Mouse (Mus musculus) spleen, adult 2 months (tissue): ENCODE results near the gene Tax1bp3. TPM values are rescaled to one million over a fixed set of nuclear protein-coding genes. Genes with fewer than 3 reads are reported as not detected.

Experiments
- DNase-seq, 2 experiments: peaks; one replicate each; pipeline versions ENCODE4 v3.0.0 to v3.0.0-alpha.2; 2012 to 2021; ENCODE audit warnings: low spot score in 2 of 2, low read depth in 1 of 2
- H3K27ac ChIP-seq: fragments of 200-500 bp; 2 replicates; pipeline ENCODE4 v1.5.1; 2012; ENCODE audit warnings: low read length, inconsistent platforms; ENCODE audit not compliant: insufficient read depth
- H3K27me3 ChIP-seq: fragments of 200-500 bp; 2 replicates; pipeline ENCODE4 v1.6.1; 2012; ENCODE audit warnings: mild to moderate bottlenecking, moderate library complexity, low read length, inconsistent platforms; ENCODE audit not compliant: control insufficient read depth, insufficient read depth
- H3K36me3 ChIP-seq: fragments of 200-500 bp; 2 replicates; pipeline ENCODE4 v1.6.1; 2012; ENCODE audit warnings: mild to moderate bottlenecking, low read length, inconsistent platforms; ENCODE audit not compliant: control insufficient read depth, insufficient read depth
- H3K4me1 ChIP-seq: fragments of 200-500 bp; 2 replicates; pipeline ENCODE4 v1.6.1; 2011; ENCODE audit warnings: inconsistent platforms; ENCODE audit not compliant: control insufficient read depth, insufficient read depth, insufficient read length
- H3K4me3 ChIP-seq: fragments of 200-500 bp; 2 replicates; pipeline ENCODE4 v1.5.1; 2011; ENCODE audit warnings: mild to moderate bottlenecking, inconsistent platforms; ENCODE audit not compliant: insufficient read depth, insufficient read length; ENCODE audit errors: extremely low read depth
- CTCF ChIP-seq: fragments of 200-500 bp; IDR thresholded peaks from 2 replicates; pipeline ENCODE4 v1.5.1; 2011; ENCODE audit warnings: mild to moderate bottlenecking, inconsistent platforms; ENCODE audit not compliant: insufficient read depth, insufficient read length, insufficient replicate concordance; ENCODE audit errors: extremely low read depth
- POLR2A ChIP-seq: fragments of 200-500 bp; IDR thresholded peaks from 2 replicates; pipeline ENCODE4 v1.6.1; 2011; ENCODE audit warnings: low read depth, low read length, inconsistent platforms
- WGBS: fragments of 180-500 bp; shearing (Covaris S2); methylation state at CpG from one replicate; pipeline ENCODE4 v1.1.7; 2018; 5-methylcytosine and 5-hydroxymethylcytosine counted together
- polyA plus RNA-seq: library from polyadenylated mRNA; depleted of rRNA; stranded (reverse); fragments of >200 nt; gene quantifications from 2 replicates; pipeline ENCODE4 v1.2.3, GENCODE M21; 2012

The Tax1bp3 gene
- polyA plus RNA-seq, 1 experiment = 17.0 TPM

GRCm38 (mm10) chr11:73201597-73201996 is 24.7 kb downstream of the Tax1bp3 start:
- no peaks in the 10 kb centered on the region for H3K36me3 ChIP-seq
- H3K27me3 ChIP-seq = no peaks in the 10 kb centered on the region
- whole genome bisulfite sequencing = 63% methylated on average over 4 of the region's 4 CpGs
- no peak overlapping the region for H3K4me3 ChIP-seq
- DNase-seq = no peak
- no peak overlapping the region for H3K27ac ChIP-seq
- H3K4me1 ChIP-seq = peaks cover 3% of the 10 kb centered on the region; the same call in 1 of the 2 replicates
- TF ChIP-seq POLR2A (no peak), CTCF (no peak)

- H3K27me3 ChIP-seq = no peaks in the 10 kb centered on the region
- H3K4me3 ChIP-seq = no peak overlapping the region
- no peaks in the 10 kb centered on the region for H3K36me3 ChIP-seq
- WGBS = 93% methylated on average over 8 of the region's 8 CpGs
- H3K27ac ChIP-seq = no peak overlapping the region
- DNase-seq = no peak
- TF ChIP-seq CTCF (no peak), POLR2A (no peak)
- no peaks in the 10 kb centered on the region for H3K4me1 ChIP-seq
These were observed 27.0 kb downstream of the Tax1bp3 start for GRCm38 (mm10) chr11:73203895-73204294.

- Histone ChIP-seq H3K4me3 (no peak overlapping the region), H3K36me3 (no peaks in the 10 kb centered on the region), H3K27me3 (no peaks in the 10 kb centered on the region), H3K4me1 (no peaks in the 10 kb centered on the region), H3K27ac (no peak overlapping the region)
- DNase-seq = no peak
- no peak for TF ChIP-seq CTCF
- TF ChIP-seq POLR2A = no peak
- WGBS = 83% methylated on average over 7 of the region's 7 CpGs
These were observed 28.3 kb downstream of the Tax1bp3 start for GRCm38 (mm10) chr11:73205194-73205593.

- no peak for DNase-seq
- TF ChIP-seq CTCF (no peak), POLR2A (no peak)
- Histone ChIP-seq H3K27me3 (no peaks in the 10 kb centered on the region), H3K36me3 (no peaks in the 10 kb centered on the region), H3K4me1 (no peaks in the 10 kb centered on the region), H3K4me3 (no peak overlapping the region), H3K27ac (no peak overlapping the region)
- WGBS = 89% methylated on average over 2 of the region's 2 CpGs
These were observed 30.7 kb downstream of the Tax1bp3 start for GRCm38 (mm10) chr11:73207621-73208020.

- no peaks in the 10 kb centered on the region for H3K36me3 ChIP-seq
These were observed 37.1 kb downstream of the Tax1bp3 start for GRCm38 (mm10) chr11:73213956-73214355.

GRCm38 (mm10) chr11:73219671-73220070 is 42.8 kb downstream of the Tax1bp3 start:
- peaks cover 2% of the 10 kb centered on the region for H3K36me3 ChIP-seq
- H3K27ac ChIP-seq = no peak overlapping the region
- no peak for TF ChIP-seq CTCF
- H3K4me3 ChIP-seq = no peak overlapping the region
- no peak for DNase-seq
- 83% methylated on average over 2 of the region's 2 CpGs for WGBS
- H3K27me3 ChIP-seq = no peaks in the 10 kb centered on the region
- H3K4me1 ChIP-seq = no peaks in the 10 kb centered on the region

More at GRCm38 (mm10) chr11:73213956-73214355, 37.1 kb downstream of the Tax1bp3 start:
- no peak for DNase-seq
- Histone ChIP-seq H3K4me3 (no peak overlapping the region), H3K27ac (no peak overlapping the region), H3K27me3 (no peaks in the 10 kb centered on the region), H3K4me1 (no peaks in the 10 kb centered on the region)
- WGBS = 91% methylated on average over 3 of the region's 3 CpGs
- TF ChIP-seq POLR2A (no peak), CTCF (no peak)

GRCm38 (mm10) chr11:73220651-73221050 is 43.8 kb downstream of the Tax1bp3 start:
- Histone ChIP-seq H3K4me1 (no peaks in the 10 kb centered on the region), H3K4me3 (no peak overlapping the region), H3K27ac (no peak overlapping the region), H3K27me3 (no peaks in the 10 kb centered on the region), H3K36me3 (peaks cover 2% of the 10 kb centered on the region)
- WGBS = 89% methylated on average over 1 of the region's 1 CpGs
- TF ChIP-seq POLR2A (no peak), CTCF (no peak)
- DNase-seq = no peak
